Mouse (Mus musculus) heart, postnatal 4 days (tissue): ENCODE measurements around the gene Bhlhe41. TPM values are rescaled to one million over a fixed set of nuclear protein-coding genes. Genes with fewer than 3 reads are reported as not detected.

Experiments
- DNase-seq: peaks from one replicate; pipeline ENCODE4 v3.0.0; 2021
- total RNA-seq, 2 experiments: library from RNA; stranded (reverse); gene quantifications; 2 replicates each; pipeline ENCODE4 v1.2.3; 2021

Bhlhe41 gene
- 10 to 100 TPM; 10.5 to 12.7 TPM for total RNA-seq

DNA sequence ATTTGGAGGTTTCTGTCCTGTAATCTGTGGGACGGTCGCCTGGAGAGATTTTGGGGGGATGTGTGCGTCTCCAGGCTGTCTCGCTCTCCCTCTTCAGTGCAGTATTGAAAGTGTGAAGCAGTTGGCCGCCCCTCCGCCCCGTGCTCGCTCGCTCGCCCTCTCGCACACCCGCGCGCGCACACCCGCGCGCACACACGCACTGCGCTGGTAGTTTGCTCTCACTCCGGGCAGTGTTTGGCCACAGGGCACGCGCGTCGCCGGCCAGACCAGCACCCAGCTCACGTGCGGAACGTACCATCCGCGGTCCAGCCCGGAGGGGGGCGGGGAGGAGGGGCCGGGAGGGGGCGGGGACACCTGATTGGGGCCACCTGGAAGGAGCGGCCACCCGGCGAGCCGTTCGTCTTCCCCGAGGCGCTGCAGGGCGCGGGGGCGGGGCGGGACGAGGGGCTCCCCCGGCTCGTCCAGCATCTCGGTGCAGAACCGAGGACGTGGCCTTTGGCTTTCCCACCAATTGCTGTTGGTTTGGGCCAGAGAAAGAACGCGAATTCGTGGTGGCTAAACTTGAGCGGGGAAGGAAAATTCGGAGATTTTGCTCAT, at the start of gene Bhlhe41:
TSS of gene Bhlhe41 (minus strand) at position 270 of the 597 bp plus-strand sequence.
- peak; percentile 83 for DNase-seq

DNA sequence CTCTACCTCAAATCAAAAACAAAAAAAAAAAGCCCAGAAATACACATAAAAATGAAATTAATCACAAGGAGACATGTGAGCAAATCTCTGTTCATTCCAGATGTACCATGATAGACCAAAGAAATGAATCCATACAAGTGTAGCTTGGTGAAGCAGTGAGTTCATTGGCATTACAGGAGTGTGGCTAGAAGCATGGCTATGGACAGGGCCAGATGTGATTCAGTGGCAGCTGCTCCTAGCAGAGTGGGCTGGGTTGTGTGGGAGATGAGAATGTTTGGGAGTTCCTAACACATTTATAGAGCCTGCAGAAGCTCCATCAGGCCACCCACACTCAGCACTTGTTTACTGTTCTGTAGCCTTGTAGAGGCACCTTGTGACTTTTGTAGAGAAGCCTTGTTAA, 46.9 kb upstream of the Bhlhe41 start:
- DNase-seq = no peak

DNA sequence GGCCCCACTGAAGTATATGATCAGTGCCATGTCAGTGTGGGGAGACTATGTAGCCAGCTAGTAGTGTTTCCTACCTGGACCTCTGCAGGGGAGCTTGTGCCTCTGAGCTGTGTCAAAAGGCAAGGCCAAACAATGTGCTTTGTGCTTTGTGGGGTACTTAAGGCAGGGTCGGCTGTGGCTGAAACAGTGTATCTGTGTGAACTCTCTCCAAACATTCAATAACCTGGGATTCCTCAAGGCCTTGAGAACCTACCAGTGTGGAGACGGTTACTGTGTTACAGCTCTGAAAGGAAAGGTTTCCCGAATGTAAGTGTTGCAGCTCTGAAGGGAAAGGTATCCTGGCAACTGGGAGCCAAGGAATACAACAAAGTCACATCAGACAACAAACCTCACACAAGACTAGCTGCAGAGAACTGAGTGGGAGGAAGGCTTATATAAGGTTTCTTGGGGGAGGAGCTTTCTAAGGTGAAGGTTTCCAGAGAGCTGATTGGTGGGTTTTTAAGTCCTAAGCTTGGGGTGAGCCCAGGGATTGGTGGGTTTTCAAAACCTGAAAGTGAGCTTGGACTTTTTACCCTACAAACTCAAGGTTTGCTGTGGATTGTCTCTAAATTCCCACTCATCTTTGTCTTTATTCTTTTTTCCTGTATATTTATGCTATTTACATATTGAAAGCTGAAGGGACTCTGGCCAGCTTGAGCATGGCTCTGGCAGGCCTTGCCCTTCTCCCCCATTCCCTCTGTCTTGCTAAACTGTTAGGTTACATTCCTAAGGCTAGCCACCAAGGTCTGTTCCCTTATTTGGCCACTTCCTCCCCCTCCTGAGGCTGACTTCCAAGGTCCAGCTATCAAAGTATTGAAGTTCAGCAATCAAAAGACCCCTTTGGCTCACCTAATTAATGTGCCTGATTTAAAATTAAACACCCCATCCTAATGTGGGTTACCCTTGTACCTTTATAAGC, 45.4 kb upstream of the Bhlhe41 start:
- no peak for DNase-seq

DNA sequence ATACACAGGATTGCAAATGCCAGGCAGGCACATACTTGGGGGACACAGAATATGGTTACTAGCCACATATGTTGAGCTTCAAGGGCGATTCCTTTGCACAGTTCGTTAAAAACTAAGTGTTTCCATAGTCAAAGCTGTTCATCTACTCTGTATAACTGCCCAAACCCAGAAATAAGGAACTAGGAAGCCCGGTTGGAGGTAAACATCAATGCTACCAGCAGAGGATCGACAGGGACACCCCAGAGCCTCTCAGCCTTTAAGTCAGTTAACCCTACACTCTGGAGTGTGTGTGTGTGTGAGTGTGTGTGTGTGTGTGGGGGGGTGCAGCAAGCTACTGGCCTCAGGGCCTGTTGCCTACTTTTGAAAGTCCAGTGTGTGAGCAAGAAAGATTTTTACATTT, 44.6 kb upstream of the Bhlhe41 start:
- no peak for DNase-seq

DNA sequence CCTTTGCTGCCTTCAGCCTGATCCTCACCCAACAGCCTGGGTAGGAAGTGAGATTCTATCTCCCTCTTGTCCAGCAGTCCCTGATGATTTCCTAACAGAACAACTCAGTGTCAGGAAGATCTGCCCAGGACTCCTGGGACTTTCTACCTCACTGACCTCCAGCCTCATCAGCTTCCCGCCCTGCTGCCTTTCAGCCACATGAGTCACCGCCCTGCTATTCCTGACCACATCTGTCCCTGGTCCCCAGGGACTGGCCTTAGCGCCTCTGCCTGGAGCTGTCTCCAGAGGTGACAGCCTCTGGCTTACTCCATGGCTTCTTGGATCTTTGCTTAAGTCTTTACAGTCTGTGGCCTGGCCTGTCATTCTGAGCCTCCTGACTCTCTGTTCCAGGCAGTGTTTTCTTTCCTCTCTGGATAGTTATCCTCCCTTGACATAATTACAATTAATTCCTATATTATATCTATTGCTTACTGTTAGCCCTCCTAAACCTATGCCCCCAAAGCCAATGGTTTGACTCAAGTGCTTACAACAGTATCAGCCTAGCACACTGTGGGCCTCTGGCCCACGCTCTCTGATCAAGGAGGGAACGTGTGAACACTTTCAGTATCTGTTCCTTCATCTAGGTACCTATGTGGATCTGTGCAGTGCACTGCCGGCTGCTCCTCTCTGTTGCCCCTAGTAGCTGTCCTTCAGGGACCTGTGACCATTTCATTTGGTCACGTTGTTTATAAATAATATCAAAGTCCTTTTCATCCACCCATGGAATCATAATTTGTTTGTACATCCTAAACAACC, 40.9 kb upstream of the Bhlhe41 start:
- peak; percentile 22 for DNase-seq

DNA sequence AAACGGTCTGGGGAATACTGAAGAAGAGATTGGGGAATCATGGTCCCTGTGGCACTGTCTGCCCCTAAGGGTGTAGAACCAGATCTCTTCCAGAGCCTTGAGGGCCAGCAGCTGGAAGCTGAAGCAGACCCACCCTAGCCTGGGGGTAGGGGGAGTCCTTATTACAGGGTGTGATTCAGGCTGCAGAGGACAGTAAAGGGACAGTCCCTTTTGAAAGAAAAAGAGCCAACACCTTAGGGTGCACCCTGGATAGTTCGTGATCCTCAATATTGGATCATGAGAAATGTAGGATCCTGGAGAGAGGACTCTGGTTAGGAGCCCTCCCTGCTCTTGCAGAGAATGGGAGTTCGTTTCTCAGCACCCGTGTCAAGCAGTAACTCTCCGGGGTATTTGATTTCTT, 39.3 kb upstream of the Bhlhe41 start:
- DNase-seq = no peak

DNA sequence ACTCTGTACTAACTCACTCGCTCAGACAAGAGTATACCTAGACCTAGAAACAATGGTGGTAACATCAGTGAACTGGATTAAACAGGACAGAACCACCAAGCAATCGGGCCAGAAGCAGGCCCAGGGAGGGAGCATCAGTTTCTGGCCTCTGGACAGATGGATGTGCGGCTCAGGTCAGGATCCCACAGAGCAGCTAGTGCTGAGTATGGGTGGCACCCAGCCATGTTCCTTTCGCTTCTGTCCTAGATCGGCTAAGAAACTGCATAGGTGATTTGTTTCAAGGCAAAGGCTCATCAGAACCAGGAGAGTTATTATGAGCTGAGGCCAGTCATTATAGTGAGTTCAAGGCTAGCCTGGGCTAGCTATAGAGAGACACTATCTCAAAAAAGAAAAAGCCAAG, 38.8 kb upstream of the Bhlhe41 start:
- DNase-seq = no peak

DNA sequence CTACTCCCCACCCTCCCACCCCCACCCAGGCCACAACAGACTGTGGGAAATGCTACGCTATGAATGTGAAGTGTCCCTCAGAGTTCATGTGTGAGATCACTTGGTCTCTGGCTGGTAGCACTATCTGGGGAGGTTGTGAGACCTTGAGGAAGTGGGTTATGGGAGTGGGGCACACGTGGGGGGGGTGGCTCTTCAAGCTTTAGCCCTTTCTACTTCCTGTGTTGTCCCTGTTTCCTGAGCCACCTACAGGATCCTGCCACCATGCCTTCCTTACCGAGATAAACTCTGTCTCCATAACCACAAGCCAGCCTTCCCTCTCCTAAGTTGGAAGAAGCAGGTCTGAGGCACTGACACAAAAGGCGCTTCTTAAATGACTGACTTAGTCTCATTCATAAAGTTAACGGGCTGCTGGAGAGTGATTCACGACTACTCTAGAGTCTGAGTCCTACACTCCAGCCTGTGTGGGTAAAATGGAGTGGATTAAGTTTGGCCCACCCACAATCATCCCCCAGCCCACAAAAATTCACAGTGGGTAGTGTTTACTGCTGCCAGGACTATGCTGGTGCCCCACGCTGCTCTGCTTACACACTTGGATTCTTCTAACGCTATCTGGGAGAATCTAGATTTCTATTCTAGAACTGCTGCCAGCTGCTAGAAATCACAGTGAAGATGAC, 29.4 kb upstream of the Bhlhe41 start:
- DNase-seq = no peak

DNA sequence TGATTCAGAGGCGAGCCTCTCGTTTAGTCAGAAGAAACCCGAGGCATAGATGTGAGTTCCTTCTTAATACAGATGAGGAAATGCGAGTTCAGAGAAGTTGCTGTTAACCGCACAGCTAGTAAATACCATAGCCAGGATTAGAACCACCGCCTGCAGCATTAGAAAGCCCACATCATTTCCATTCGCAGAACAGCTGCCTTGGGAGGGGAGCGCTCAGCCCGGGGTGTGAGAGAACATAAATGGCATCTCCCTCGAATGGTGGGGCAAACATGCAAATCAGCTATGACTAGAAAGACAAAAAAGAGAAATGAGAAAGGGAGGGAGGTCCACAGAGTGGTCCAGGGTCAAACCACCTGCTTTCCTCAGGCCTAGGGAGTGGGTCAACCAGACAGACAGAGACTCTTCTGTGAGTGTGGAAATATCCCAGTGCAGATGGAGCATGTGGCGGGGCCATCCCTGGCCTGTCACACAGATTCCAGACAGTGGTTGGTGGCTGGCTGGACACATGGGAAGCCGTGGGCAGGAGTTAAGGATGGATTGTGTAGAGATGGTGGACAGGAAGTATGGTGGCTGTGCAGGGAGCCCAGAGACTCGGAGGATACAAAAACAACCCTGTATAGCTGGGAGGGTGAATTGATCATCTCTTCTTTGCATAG, 28.1 kb upstream of the Bhlhe41 start:
- no peak for DNase-seq

DNA sequence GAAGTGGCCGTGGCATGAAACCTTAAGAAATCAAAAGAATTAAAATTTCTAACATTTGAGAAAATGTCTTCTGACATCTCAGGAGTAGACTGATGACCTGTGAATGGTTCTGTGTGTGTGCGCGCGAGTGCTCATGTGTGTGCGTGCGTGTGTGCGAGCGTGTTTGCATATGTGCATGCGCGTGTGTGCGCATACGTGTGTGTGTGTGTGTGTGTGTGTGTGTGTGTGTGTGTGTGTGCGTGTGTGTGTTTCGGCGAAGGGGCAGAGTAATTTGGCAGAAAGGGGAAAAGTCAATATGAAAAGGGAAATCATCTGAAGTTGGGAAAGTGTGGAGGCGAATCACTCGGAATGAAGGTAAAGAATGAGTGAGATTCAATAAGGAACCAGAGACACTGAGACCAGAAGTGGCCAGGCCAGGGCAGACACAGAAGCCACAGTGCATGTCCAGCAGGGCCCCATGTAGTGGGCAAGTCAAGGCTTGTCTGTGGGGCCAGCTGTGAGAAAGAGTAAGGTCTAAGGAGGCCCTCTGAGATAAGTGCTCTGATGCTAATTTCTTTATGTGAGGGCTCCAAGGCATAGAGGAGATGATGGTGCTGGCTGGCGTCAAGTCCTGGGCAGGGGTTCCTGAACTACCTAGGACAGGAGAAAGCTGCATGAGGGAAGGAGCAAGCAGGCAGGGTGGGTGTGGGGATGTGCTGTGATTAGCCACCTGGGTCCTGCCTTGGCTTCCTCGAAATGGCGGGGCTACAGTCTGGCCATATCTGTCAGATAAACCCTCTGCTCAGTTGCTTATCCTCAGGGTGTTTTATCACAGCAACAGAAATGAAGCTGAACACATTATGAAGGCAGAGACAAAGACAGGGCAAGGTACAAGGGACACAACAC, 27.3 kb upstream of the Bhlhe41 start:
- no peak for DNase-seq

DNA sequence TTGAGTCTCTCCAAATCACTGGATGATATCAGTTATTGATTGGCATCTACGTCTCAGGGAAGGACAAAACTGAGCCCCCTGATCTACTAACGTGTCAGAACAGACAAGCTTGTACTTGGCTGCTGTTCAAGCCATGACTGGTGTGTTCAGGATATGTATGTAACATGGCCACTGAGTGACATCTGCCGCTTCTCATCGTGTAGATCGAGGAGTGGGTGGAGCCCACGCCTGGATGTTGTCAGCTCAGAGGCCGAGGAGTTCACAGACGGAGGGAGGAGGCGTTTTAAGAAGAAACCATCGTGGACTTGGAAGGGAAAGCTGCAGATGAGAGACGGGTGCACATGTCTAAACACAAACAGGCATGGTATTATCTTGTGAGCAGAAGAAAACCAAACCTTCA, 26.6 kb upstream of the Bhlhe41 start:
- DNase-seq = no peak

DNA sequence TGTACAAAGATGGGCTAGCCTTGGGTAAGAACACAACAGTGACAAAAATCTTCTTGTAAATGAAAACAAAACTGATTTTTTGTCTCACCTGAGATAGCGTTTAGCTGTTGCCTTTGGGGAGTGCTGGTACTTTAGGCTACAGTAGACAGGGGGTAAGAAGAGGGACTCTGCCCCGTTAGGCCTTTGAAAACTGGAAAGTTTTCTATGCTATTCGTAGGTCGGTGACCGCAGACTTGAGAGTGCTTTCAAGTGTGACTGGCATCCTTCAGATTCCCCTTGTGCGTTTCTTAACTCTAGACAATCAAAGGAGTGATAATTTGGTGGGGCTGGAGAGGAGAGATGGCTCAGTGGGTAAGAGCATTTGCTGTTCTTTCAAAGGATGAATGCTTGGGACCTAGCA, 22.4 kb upstream of the Bhlhe41 start:
- no peak for DNase-seq

DNA sequence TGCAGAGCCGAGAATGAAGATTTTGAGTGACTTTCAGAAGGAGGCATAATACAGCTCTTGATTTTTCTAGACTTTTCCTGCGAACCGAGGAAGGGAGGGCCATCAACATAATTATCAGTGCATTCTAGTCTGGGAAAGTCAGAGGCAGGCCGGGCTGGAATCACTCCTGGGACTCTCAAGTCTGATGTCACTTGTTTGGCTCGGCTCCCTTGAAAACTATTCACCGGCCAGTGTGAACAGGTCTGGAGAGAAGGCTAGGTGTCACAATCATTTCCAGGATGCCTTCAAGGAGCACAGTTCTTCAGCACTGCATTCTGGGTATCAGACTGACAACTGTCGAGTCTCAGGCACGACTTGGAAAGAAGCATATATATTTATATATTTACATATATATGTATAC, 20.9 kb upstream of the Bhlhe41 start:
- DNase-seq = peak; percentile 81

DNA sequence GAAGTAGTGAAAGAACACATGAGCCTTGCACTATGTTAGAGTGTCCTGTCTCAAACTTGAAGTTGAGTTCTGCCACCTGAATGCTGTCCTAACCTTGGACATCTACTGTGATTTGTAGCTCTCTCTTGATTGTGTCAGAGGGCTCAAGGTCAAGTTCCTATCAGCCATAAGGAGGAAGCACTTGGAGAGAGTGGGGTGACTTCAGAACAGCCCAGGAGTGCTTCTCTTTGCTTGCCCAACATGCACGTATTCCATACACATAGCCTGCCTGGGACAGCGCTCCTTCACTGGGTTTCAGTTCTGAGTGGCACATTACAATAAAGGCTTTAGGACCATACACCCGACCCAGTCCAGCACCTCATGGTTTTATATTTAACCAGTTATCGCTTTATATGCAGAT, 19.7 kb upstream of the Bhlhe41 start:
- no peak for DNase-seq

DNA sequence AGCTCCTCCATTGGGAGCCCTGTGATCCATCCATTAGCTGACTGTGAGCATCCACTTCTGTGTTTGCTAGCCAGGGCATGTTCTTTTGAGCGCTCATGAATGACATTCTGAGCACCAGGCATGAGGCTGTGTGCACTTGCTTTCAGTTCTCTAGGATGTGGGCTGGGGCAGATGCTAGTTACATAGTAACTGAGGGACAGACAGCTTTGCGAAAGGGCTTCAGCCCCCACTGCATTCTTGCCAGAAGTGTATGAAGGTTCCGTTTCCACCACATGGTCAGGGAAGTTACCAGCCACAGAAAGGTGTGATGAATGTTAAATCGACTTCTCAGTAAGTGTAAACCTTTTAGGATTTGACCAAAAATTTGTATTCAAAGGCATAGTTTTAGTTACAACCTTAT, 18.3 kb upstream of the Bhlhe41 start:
- DNase-seq = no peak

DNA sequence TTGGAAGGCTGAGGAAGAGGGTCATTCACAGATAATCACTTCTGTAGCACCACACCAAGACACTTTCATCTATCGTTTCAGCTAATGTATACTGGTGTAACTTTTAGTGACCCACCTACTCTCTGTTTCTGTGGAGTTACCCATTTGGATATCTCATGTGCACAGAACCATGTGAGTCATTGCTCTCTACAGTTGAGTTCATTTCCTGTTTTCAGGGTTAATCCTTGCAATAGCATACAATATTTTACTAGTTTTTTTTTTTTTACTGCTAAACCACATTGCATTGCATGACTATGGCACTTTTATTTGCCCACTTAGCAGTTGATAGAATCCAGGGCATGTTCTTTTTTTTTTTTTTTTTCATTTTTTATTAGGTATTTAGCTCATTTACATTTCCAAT, 17.7 kb upstream of the Bhlhe41 start:
- no peak for DNase-seq

DNA sequence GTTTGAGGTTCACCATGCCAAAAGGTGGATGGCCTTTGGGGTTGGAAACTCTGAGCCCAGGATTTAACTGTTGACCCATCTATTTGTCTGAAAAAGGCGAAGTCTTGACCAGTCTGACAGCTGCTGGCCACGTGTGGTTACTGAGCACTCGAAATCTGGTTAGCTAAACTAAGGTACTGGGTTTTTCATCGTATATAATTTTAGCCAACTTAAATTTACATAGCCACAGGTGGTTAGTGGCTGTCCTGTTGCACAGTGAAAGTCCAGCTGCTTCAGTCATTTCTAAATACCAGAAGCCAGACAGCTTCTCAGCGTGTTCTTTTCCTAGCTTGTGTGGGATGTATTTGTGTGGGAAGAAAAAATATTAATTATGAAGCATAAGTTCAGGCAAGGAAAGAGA, 15.3 kb upstream of the Bhlhe41 start:
- no peak for DNase-seq

DNA sequence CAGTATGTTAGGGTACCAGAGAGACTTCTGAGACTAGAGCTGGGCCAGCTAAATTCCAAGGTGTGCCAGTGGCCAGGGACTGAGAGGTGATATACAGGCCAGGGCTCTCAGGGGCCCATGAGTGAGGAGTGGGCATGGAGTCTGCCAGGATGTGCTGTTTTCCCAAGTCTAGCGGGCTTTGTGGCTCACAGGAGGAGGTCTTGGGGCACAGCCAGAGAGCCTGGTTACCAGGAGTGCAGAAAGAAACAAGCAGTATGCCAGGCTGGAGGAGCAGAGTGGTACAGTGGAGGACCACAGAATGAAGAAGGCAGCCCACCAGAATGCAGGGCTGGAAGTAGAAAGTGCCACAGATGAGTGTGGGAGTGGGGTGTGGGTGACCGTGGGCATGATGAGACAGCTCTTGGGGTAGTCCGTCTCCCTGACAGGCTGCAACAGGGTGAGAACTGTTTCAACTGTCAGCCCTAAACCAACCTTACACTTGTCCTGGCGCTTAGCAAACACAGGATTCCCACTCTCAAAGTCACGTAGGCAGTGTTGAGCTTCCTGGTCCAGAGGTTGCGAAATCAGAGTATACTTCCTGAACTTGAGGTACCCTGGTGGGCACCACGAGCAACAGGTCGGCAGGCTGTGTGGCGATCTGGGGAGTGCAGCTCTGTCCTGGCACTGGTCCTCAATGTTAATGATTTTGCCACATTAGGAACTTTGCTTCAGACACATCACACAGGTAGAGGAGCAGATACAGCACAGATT, 11.8 kb upstream of the Bhlhe41 start:
- no peak for DNase-seq

DNA sequence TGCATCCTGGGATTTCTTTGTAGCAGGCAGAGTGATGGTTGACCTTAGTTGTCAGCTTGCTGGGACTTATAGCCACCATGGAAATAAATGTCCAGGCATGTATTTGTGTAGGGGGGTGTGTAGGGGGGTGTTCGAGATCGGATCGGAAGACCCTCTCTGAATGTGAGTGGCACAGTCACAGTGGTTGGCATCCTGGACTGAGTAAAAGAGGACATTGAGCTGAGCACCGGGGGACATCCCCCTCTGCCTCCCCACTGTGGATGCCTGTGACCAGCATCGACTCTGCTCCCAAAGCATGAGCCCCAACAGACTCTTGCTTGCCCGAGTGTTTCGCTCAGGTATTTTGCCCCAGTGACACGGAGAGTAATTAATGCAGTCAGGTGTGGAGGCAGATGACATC, 8.0 kb upstream of the Bhlhe41 start:
- DNase-seq = no peak

DNA sequence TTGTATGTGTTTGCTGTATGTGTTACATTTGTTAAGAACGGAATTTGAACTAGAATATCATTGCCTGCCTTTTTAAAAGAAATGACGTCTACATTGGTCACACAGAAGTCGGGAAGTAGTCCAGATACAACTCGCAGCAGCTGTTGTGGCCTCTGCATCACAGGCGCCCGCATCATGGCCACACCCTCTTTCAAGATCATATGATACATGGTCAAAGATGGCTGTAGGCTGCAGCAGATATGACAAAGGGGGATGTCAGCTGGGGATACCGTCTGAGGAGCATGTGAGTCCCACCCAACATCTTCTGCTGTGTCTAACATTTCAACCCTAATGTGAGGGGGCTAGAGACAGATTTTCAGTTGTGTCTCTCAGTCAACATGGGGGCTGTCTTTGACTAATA, 6.7 kb upstream of the Bhlhe41 start:
- DNase-seq = no peak
